Mouse (Mus musculus) megakaryocyte, embryonic 14.5 days (primary cell): Measurements from ENCODE around the gene Klhl23.

Experiments
- FLI1 ChIP-seq: IDR thresholded peaks from 2 replicates; pipeline ENCODE4 v1.6.1; 2012; ENCODE audit warnings: low read length, inconsistent platforms, mixed read lengths
- GATA1 ChIP-seq: IDR thresholded peaks from 3 replicates; pipeline ENCODE4 v1.6.1; 2012; ENCODE audit warnings: mixed read lengths, low read length, inconsistent platforms, borderline replicate concordance

DNA sequence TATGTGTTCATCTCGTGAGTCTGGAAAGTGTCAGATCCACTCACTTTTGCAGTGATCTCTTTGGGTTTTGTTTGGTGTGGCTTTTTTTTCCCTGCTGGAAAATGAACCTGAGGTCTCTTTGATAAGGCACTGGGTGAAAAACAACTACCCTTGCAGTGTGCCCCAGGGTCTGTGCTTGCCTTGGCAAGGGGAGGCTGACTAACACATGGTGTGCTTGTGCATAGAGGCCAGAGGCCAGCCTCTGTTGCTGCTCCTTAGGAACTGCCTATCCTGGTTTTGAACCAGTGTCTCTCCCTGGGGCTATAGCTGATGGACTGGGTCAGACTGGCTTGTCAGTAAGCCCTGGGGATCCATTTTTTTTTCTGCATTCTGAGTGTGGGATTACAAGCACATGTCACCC lies 1.5 kb upstream of the Klhl23 start:
- TF ChIP-seq GATA1: no peak
- no peak for TF ChIP-seq FLI1
